ENCODE assay signal across 14 mouse cellular contexts in genomic region chr6:31821621-31822020, GRCm38 (mm10).
"Had no signal": no experiment of that assay in that cellular context is flagged by ENCODE, and none has a peak within 500 bp of the region (broad histone marks: within the 10 kb centered on the region; RNA-seq: fewer than 3 reads in every experiment).

No protein-coding gene starts in this region.

- DNase-seq: gastrocnemius, adult 2 months; gastrocnemius, postnatal 14 days; gastrocnemius, postnatal 36 days; heart, adult 18-20 months; heart, postnatal 10 days; heart, postnatal 36 days; kidney, adult 11 months; kidney, adult 2 months; kidney, adult 9 months; kidney, postnatal 14 days; kidney, postnatal 36 days; liver; liver, embryonic 13.5 days; liver, postnatal 0 days had no signal
